Comparison of ENCODE assay signal across 28 mouse cellular contexts in the genomic region with DNA sequence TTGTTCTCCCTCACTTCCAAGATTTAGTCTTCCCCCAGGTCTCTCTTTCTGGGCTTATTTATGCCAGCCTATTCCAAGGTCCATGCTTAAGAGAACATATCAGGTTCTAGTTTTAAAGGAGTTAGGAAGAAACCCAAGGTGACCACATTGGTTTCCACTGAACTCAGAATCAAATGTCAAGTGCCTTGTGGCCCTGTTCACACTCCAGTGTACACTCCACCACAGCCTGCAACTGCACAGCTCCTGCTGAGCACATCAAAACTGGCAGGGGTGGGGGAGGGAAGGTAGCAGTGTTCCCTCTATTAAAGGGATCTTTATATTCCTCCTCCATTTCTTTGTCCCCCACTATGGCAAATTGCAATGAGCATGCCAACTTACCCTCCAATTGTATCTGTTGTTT. TPM values are rescaled to one million over a fixed set of nuclear protein-coding genes. Genes with fewer than 3 reads are reported as not detected.
DNase-seq lines count a peak whose midpoint lies in the region; ATAC-seq lines count a peak whose summit lies in the region.
"Had no signal": no experiment of that assay in that cellular context is flagged by ENCODE, and none has a peak within 500 bp of the region (broad histone marks: within the 10 kb centered on the region; RNA-seq: fewer than 3 reads in every experiment).

No protein-coding gene starts in this region.

- H3K4me1 ChIP-seq in heart, embryonic 16.5 days (ENCODE audit: control insufficient read depth, insufficient read depth, low read length) = no peaks in the 10 kb centered on the region; the same call in 1 of the 2 replicates
- no peaks in the 10 kb centered on the region for H3K4me1 ChIP-seq in forebrain, embryonic 14.5 days (ENCODE audit: control insufficient read depth, insufficient read depth, low read length)
- H3K4me1 ChIP-seq: embryonic facial prominence, embryonic 10.5 days; embryonic facial prominence, embryonic 15.5 days; forebrain, embryonic 12.5 days; intestine, embryonic 15.5 days; liver, embryonic 13.5 days had no signal

- H3K36me3 ChIP-seq in heart, embryonic 16.5 days (ENCODE audit: control insufficient read depth, insufficient read depth) = no peaks in the 10 kb centered on the region
- H3K36me3 ChIP-seq in forebrain, embryonic 14.5 days (ENCODE audit: control insufficient read depth, insufficient read depth, low read length) = no peaks in the 10 kb centered on the region
- H3K36me3 ChIP-seq: embryonic facial prominence, embryonic 10.5 days; embryonic facial prominence, embryonic 15.5 days; forebrain, embryonic 12.5 days; intestine, embryonic 15.5 days; liver, embryonic 13.5 days had no signal

- H3K9ac ChIP-seq in heart, embryonic 16.5 days (ENCODE audit: low read length) = no peak overlapping the region
- no peak overlapping the region for H3K9ac ChIP-seq in forebrain, embryonic 14.5 days (ENCODE audit: low read length)
- H3K9ac ChIP-seq: embryonic facial prominence, embryonic 15.5 days; forebrain, embryonic 12.5 days; intestine, embryonic 15.5 days; liver, embryonic 13.5 days had no signal

- H3K27me3 ChIP-seq in heart, embryonic 16.5 days (ENCODE audit: control insufficient read depth, insufficient read depth, low read length) = no peaks in the 10 kb centered on the region
- H3K27me3 ChIP-seq in forebrain, embryonic 14.5 days (replicated peaks; ENCODE audit: control insufficient read depth, insufficient read depth, low read length) = no peaks in the 10 kb centered on the region
- H3K27me3 ChIP-seq: embryonic facial prominence, embryonic 15.5 days; forebrain, embryonic 12.5 days; intestine, embryonic 15.5 days; liver, embryonic 13.5 days; Patski had no signal

- ATAC-seq in heart, embryonic 16.5 days (replicated peaks; ENCODE audit: extremely low read depth, insufficient read depth, low FRiP score) = peak; percentile 43
- ATAC-seq in granulocyte monocyte progenitor cell, adult 5-6 weeks (replicated peaks; ENCODE audit: poor library complexity, severe bottlenecking) = peak; percentile 12; the same call in 1 of the 2 replicates
- no peak for ATAC-seq in forebrain, embryonic 14.5 days
- ATAC-seq: hindbrain, embryonic 16.5 days; intestine, embryonic 15.5 days; lung, postnatal 0 days; Patski had no signal

- no peak overlapping the region for H3K4me3 ChIP-seq in heart, embryonic 16.5 days (ENCODE audit: low read length)
- H3K4me3 ChIP-seq in forebrain, embryonic 14.5 days (ENCODE audit: low read depth, low read length) = no peak overlapping the region
- H3K4me3 ChIP-seq: embryonic facial prominence, embryonic 10.5 days; embryonic facial prominence, embryonic 15.5 days; forebrain, embryonic 12.5 days; gastrocnemius, adult 2 months; intestine, embryonic 15.5 days; liver, embryonic 13.5 days had no signal

- no peaks in the 10 kb centered on the region for H3K9me3 ChIP-seq in heart, embryonic 16.5 days (replicated peaks; ENCODE audit: control insufficient read depth, low read length)
- H3K9me3 ChIP-seq in forebrain, embryonic 14.5 days (replicated peaks; ENCODE audit: control insufficient read depth, low read length) = no peaks in the 10 kb centered on the region
- H3K9me3 ChIP-seq: embryonic facial prominence, embryonic 10.5 days; embryonic facial prominence, embryonic 15.5 days; forebrain, embryonic 12.5 days; intestine, embryonic 15.5 days; liver, embryonic 13.5 days had no signal

- intact Hi-C loops in heart, postnatal 36 days (cut with DNase I) = no loop called here

- H3K27ac ChIP-seq in heart, embryonic 16.5 days (ENCODE audit: low read length) = no peak overlapping the region
- no peak overlapping the region for H3K27ac ChIP-seq in forebrain, embryonic 14.5 days (ENCODE audit: low read depth, low read length)
- H3K27ac ChIP-seq: embryonic facial prominence, embryonic 10.5 days; embryonic facial prominence, embryonic 15.5 days; forebrain, embryonic 12.5 days; gastrocnemius, adult 2 months; intestine, embryonic 15.5 days; kidney, postnatal 0 days; liver, embryonic 13.5 days; macrophage; stomach, postnatal 0 days had no signal

- no peak for DNase-seq in heart, postnatal 36 days
- DNase-seq in CD4-positive, CD25-positive, alpha-beta regulatory T cell, adult 2 months (ENCODE audit: low read depth, low spot score) = peak; percentile 49
- DNase-seq in thymus, postnatal 14 days = peak; percentile 47
- no peak for DNase-seq in kidney, adult 18-20 months
- DNase-seq in forebrain, embryonic 14.5 days (ENCODE audit: low spot score) = no peak
- no peak for DNase-seq in urinary bladder, postnatal 36 days (ENCODE audit: low spot score in 2 of 2)
- DNase-seq: adrenal gland, postnatal 14 days; cerebellum, adult 2 months; cerebellum, postnatal 14 days; gastrocnemius, adult 2 months; kidney, adult 8-10 months; layer of hippocampus, postnatal 36 days; left cerebral cortex, postnatal 4 days; liver, embryonic 13.5 days; midbrain, embryonic 14.5 days had no signal

- H3K4me2 ChIP-seq in heart, embryonic 16.5 days (ENCODE audit: low read depth, low read length) = no peak overlapping the region
- no peak overlapping the region for H3K4me2 ChIP-seq in forebrain, embryonic 14.5 days (ENCODE audit: low read length)
- H3K4me2 ChIP-seq: embryonic facial prominence, embryonic 15.5 days; forebrain, embryonic 12.5 days; heart, embryonic 11.5 days; intestine, embryonic 15.5 days; liver, embryonic 13.5 days had no signal

RNA-seq across cellular contexts. Expression of gene Dusp10, which starts 7.0 kb away (rescaled TPM):
- polyA plus RNA-seq in heart, embryonic 16.5 days (2015; fragmentation: Nextera tagmentation; extraction: Ambion mirVana) = 11.7 and 15.5 TPM in 2 replicates
- total RNA-seq in heart, postnatal 36 days (2021) = 1 to 10 TPM; 4.6 to 9.2 TPM
- 0.96 and 1.4 TPM in 2 replicates for total RNA-seq in granulocyte monocyte progenitor cell, adult 5-6 weeks (2014; fragmentation: Nextera tagmentation)
- total RNA-seq in granulocyte monocyte progenitor cell, adult 5-6 weeks (2017) = 2.8 and 5.8 TPM in 2 replicates
- polyA plus RNA-seq in forebrain, embryonic 14.5 days (2014; fragmentation: Nextera tagmentation; extraction: Ambion mirVana) = 6.2 and 7.2 TPM in 2 replicates

RNA-seq across cellular contexts. Expression of gene 1700056E22Rik, which starts 28.0 kb away (rescaled TPM):
- 2.2 TPM in 2 replicates for polyA plus RNA-seq in heart, embryonic 16.5 days (2015; fragmentation: Nextera tagmentation; extraction: Ambion mirVana)
- total RNA-seq in heart, postnatal 36 days (2021) = 1 to 10 TPM; 1.0 to 1.2 TPM
- total RNA-seq in granulocyte monocyte progenitor cell, adult 5-6 weeks (2014; fragmentation: Nextera tagmentation) = not detected in 2 replicates
- 0.95 TPM in 1 of 2 replicates, not detected in the other for total RNA-seq in granulocyte monocyte progenitor cell, adult 5-6 weeks (2017)
- 0.38 and 0.72 TPM in 2 replicates for polyA plus RNA-seq in forebrain, embryonic 14.5 days (2014; fragmentation: Nextera tagmentation; extraction: Ambion mirVana)
- total RNA-seq: layer of hippocampus, postnatal 36 days had no signal

Comparison
In these comparisons a context has a peak if more than half of its experiments do, and no peak if none do; other contexts are left out.
1. DNase-seq: peak in CD4-positive, CD25-positive, alpha-beta regulatory T cell, adult 2 months (single experiment) and thymus, postnatal 14 days (single experiment); none in heart, postnatal 36 days (0 of 2), kidney, adult 18-20 months (single experiment), forebrain, embryonic 14.5 days (single experiment) and urinary bladder, postnatal 36 days (0 of 2).